ENCODE assay signal across 7 mouse cellular contexts in the genomic region with DNA sequence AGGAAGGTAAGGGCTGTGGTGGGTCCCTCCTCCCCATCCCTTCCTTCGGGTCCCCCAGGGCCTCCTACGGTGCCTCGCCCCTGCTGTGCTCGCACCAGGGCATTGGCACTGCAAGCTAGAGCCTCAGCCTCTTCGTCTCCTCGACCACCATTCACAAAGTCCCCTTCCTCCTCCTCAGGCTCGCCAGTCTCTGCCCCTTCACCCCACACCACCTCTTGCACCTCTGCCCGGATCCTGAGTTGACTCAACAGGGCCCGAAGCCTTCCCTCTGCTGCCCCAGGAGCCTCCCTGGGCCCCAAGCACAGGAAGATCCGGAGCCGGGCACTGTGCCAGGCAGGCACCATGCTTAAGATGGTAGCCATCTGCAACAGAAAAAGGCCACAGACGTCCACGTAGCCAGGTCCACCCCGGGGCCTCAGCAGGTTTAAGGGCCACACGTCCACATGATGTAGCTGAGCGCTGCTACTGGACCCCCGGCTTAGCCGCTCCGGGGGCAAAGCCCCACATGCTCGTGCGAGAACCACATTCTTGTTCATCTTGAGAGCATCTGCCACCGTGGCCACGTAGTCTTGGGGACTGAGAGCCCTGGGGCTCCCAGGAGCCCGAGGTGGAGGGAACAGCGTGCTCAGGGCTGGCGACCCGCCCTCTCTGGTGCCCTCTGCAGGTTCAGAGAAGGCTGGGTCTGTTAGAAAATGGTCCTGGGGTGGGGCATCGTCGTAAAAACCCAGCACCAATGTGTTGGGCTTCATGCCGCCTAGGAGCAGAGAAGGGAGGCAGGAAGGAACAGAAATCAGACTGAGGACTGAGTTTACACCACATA. TPM values are rescaled to one million over a fixed set of nuclear protein-coding genes. Genes with fewer than 3 reads are reported as not detected.
DNase-seq lines count a peak whose midpoint lies in the region; ATAC-seq lines count a peak whose summit lies in the region.

No protein-coding gene starts in this region.

- peaks cover 32% of the 10 kb centered on the region for H3K36me3 ChIP-seq in heart, embryonic 12.5 days
- H3K36me3 ChIP-seq in limb, embryonic 10.5 days = peaks cover 53% of the 10 kb centered on the region
- peaks cover 2% of the 10 kb centered on the region; the same call in 1 of the 2 replicates for H3K36me3 ChIP-seq in midbrain, embryonic 11.5 days (ENCODE audit: control insufficient read depth, insufficient read depth, low read length)

- H3K4me2 ChIP-seq in heart, embryonic 12.5 days = peak overlapping the region; percentile 95
- H3K4me2 ChIP-seq in midbrain, embryonic 11.5 days = peak overlapping the region; percentile 84; the same call in 1 of the 2 replicates

- H3K9ac ChIP-seq in heart, embryonic 12.5 days = peak overlapping the region; percentile 89
- H3K9ac ChIP-seq in midbrain, embryonic 11.5 days (ENCODE audit: low read length) = peak overlapping the region; percentile 86

- peak; percentile 25 for DNase-seq in ovary, postnatal 10 days (ENCODE audit: low spot score)
- no peak for DNase-seq in ovary, postnatal 14 days (ENCODE audit: low spot score)
- peak; percentile 40 to 53 for DNase-seq in cerebellum, postnatal 36 days
- peak; percentile 61 for DNase-seq in limb, embryonic 10.5 days (ENCODE audit: low spot score)
- DNase-seq in midbrain, embryonic 11.5 days (ENCODE audit: low spot score, missing footprints) = peak; percentile 89
- no peak for DNase-seq in left cerebral cortex, adult 8-10 months (ENCODE audit: low spot score in 2 of 2)

- 41% methylated on average over 30 of the region's 30 CpGs for WGBS in heart, embryonic 12.5 days
- WGBS in limb, embryonic 10.5 days = 38% methylated on average over 30 of the region's 30 CpGs
- 45% methylated on average over 30 of the region's 30 CpGs for whole genome bisulfite sequencing in midbrain, embryonic 11.5 days

- H3K27ac ChIP-seq in heart, embryonic 12.5 days (ENCODE audit: poor library complexity, severe bottlenecking) = peak overlapping the region; percentile 87
- peak overlapping the region; percentile 95 for H3K27ac ChIP-seq in limb, embryonic 10.5 days
- no peak overlapping the region for H3K27ac ChIP-seq in midbrain, embryonic 11.5 days (ENCODE audit: low read depth, low read length)

- H3K27me3 ChIP-seq in heart, embryonic 12.5 days (replicated peaks) = no peaks in the 10 kb centered on the region
- no peaks in the 10 kb centered on the region for H3K27me3 ChIP-seq in limb, embryonic 10.5 days (ENCODE audit: low read depth, poor library complexity, severe bottlenecking)
- no peaks in the 10 kb centered on the region for H3K27me3 ChIP-seq in midbrain, embryonic 11.5 days (ENCODE audit: control insufficient read depth, insufficient read depth, low read length)

- ATAC-seq in heart, embryonic 12.5 days (ENCODE audit: insufficient number of reproducible peaks, low FRiP score) = no peak; the same call in 1 of the 2 replicates
- ATAC-seq in midbrain, embryonic 11.5 days (ENCODE audit: low FRiP score) = no peak; the same call in 1 of the 2 replicates

- H3K9me3 ChIP-seq in heart, embryonic 12.5 days (replicated peaks) = no peaks in the 10 kb centered on the region
- H3K9me3 ChIP-seq in limb, embryonic 10.5 days (replicated peaks) = no peaks in the 10 kb centered on the region
- no peaks in the 10 kb centered on the region for H3K9me3 ChIP-seq in midbrain, embryonic 11.5 days (ENCODE audit: control insufficient read depth, low read length)

- H3K4me3 ChIP-seq in heart, embryonic 12.5 days = no peak overlapping the region
- peak overlapping the region; percentile 75 for H3K4me3 ChIP-seq in limb, embryonic 10.5 days
- H3K4me3 ChIP-seq in midbrain, embryonic 11.5 days (ENCODE audit: low read depth, low read length) = no peak overlapping the region

- peaks cover 39% of the 10 kb centered on the region for H3K4me1 ChIP-seq in heart, embryonic 12.5 days (replicated peaks)
- H3K4me1 ChIP-seq in limb, embryonic 10.5 days = peaks cover 42% of the 10 kb centered on the region
- peaks cover 28% of the 10 kb centered on the region for H3K4me1 ChIP-seq in midbrain, embryonic 11.5 days (ENCODE audit: control insufficient read depth, insufficient read depth, low read length)

RNA-seq across cellular contexts. Expression of a gene that starts 1.1 kb away (rescaled TPM):
- polyA plus RNA-seq in heart, embryonic 12.5 days (2016; fragmentation: Nextera tagmentation; extraction: Ambion mirVana) = 46.3 and 47.0 TPM in 2 replicates
- 73.4 and 75.9 TPM in 2 replicates for polyA plus RNA-seq in limb, embryonic 10.5 days (2016; fragmentation: Nextera tagmentation; extraction: Ambion mirVana)
- 28.0 and 34.1 TPM in 2 replicates for polyA plus RNA-seq in midbrain, embryonic 11.5 days (2014; fragmentation: Nextera tagmentation; extraction: Ambion mirVana)
- total RNA-seq in left cerebral cortex, adult 8-10 months (2022) = 1 to 10 TPM; 3.9 to 7.6 (median 5.1) TPM

RNA-seq across cellular contexts. Expression of a gene that starts 7.8 kb away (rescaled TPM):
- polyA plus RNA-seq in heart, embryonic 12.5 days (2016; fragmentation: Nextera tagmentation; extraction: Ambion mirVana) = 106 and 107 TPM in 2 replicates
- polyA plus RNA-seq in limb, embryonic 10.5 days (2016; fragmentation: Nextera tagmentation; extraction: Ambion mirVana) = 200 and 201 TPM in 2 replicates
- 151 and 154 TPM in 2 replicates for polyA plus RNA-seq in midbrain, embryonic 11.5 days (2014; fragmentation: Nextera tagmentation; extraction: Ambion mirVana)
- 100 to 1,000 TPM; 164 to 219 (median 188) TPM for total RNA-seq in left cerebral cortex, adult 8-10 months (2022)

RNA-seq across cellular contexts. Expression of a gene that starts 18.1 kb away (rescaled TPM):
- 9.4 and 10.2 TPM in 2 replicates for polyA plus RNA-seq in heart, embryonic 12.5 days (2016; fragmentation: Nextera tagmentation; extraction: Ambion mirVana)
- 10.4 and 10.6 TPM in 2 replicates for polyA plus RNA-seq in limb, embryonic 10.5 days (2016; fragmentation: Nextera tagmentation; extraction: Ambion mirVana)
- 5.8 TPM in 2 replicates for polyA plus RNA-seq in midbrain, embryonic 11.5 days (2014; fragmentation: Nextera tagmentation; extraction: Ambion mirVana)
- total RNA-seq in left cerebral cortex, adult 8-10 months (2022) = 10 to 100 TPM; 24.4 to 28.0 (median 26.5) TPM

RNA-seq across cellular contexts. Expression of a gene that starts 20.9 kb away (rescaled TPM):
- 10.1 and 10.6 TPM in 2 replicates for polyA plus RNA-seq in heart, embryonic 12.5 days (2016; fragmentation: Nextera tagmentation; extraction: Ambion mirVana)
- polyA plus RNA-seq in limb, embryonic 10.5 days (2016; fragmentation: Nextera tagmentation; extraction: Ambion mirVana) = 8.1 and 8.5 TPM in 2 replicates
- polyA plus RNA-seq in midbrain, embryonic 11.5 days (2014; fragmentation: Nextera tagmentation; extraction: Ambion mirVana) = 7.5 and 7.9 TPM in 2 replicates
- total RNA-seq in left cerebral cortex, adult 8-10 months (2022) = 10 to 100 TPM; 14.0 to 16.8 (median 16.1) TPM

RNA-seq across cellular contexts. Expression of a gene that starts 28.0 kb away (rescaled TPM):
- 23.5 and 28.3 TPM in 2 replicates for polyA plus RNA-seq in heart, embryonic 12.5 days (2016; fragmentation: Nextera tagmentation; extraction: Ambion mirVana)
- 1.7 and 1.8 TPM in 2 replicates for polyA plus RNA-seq in limb, embryonic 10.5 days (2016; fragmentation: Nextera tagmentation; extraction: Ambion mirVana)
- polyA plus RNA-seq in midbrain, embryonic 11.5 days (2014; fragmentation: Nextera tagmentation; extraction: Ambion mirVana) = 3.6 and 4.0 TPM in 2 replicates
- 10 to 100 TPM; 67.5 to 73.8 (median 70.9) TPM for total RNA-seq in left cerebral cortex, adult 8-10 months (2022)

Comparison
In these comparisons a context has a peak if more than half of its experiments do, and no peak if none do; other contexts are left out.
1. DNase-seq: peak in ovary, postnatal 10 days (single experiment), cerebellum, postnatal 36 days (2 of 2), limb, embryonic 10.5 days (single experiment) and midbrain, embryonic 11.5 days (single experiment); none in ovary, postnatal 14 days (single experiment) and left cerebral cortex, adult 8-10 months (0 of 2).